Mouse (Mus musculus): Measurements from ENCODE around the gene Rabggtb. TPM values are rescaled to one million over a fixed set of nuclear protein-coding genes. Genes with fewer than 3 reads are reported as not detected.
"Not testable (repeated sequence)": the region's sequence is repeated elsewhere in the genome, so short reads cannot be mapped to it uniquely, and the experiment has no call there.

The Rabggtb gene
- polyA plus RNA-seq, 1 experiment from 2014 or later, result 62.2 TPM

DNA sequence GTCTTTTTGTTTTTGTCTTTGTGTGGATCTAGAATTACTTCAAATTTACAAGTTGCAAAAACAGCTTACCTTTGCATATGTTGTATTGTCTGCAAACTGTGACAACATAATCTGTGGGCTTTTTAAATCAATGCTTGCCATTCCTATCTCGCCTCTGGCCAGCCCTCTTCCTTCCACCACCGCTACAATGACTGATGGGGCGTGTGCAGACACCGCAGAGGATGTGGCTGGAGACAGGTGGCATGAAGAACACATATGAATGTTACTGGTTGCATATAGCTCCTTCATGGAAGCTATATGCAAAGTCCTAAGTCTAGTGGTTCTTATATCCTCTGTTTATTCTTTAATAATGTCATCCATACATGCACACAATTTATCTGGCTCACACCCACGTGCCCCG is 15.6 kb downstream of the Rabggtb start:
- no peak overlapping the region for H3K27ac ChIP-seq
- H3K4me3 ChIP-seq, result no peak overlapping the region
- H3K4me1 ChIP-seq, result peaks cover 23% of the 10 kb centered on the region
- H3K9ac ChIP-seq, result no peak overlapping the region
- H3K36me3 ChIP-seq, result no peaks in the 10 kb centered on the region
- no peaks in the 10 kb centered on the region for H3K9me3 ChIP-seq (replicated peaks)
- 0 out of 2 replicates have a peak, but pooled peaks cover 8% of the 10 kb centered on the region for H3K27me3 ChIP-seq (replicated peaks)
- 23% methylated on average over 6 of the region's 6 CpGs for WGBS (ENCODE audit: insufficient replicate concordance)
- no peak for ATAC-seq
- no peak overlapping the region for H3K4me2 ChIP-seq

GRCm38 (mm10) chr3:153895454-153895853 is 17.4 kb downstream of the Rabggtb start:
- H3K9me3 ChIP-seq (replicated peaks), result no peaks in the 10 kb centered on the region
- ATAC-seq, result no peak
- 35% methylated on average over 3 of the region's 3 CpGs for WGBS (ENCODE audit: insufficient replicate concordance)
- H3K9ac ChIP-seq, result no peak overlapping the region
- H3K4me3 ChIP-seq, result no peak overlapping the region
- peaks cover 12% of the 10 kb centered on the region for H3K4me1 ChIP-seq
- no peak overlapping the region for H3K4me2 ChIP-seq
- H3K27ac ChIP-seq, result no peak overlapping the region
- H3K36me3 ChIP-seq, result no peaks in the 10 kb centered on the region
- H3K27me3 ChIP-seq (replicated peaks), result 0 out of 2 replicates have a peak, but pooled peaks cover 8% of the 10 kb centered on the region

GRCm38 (mm10) chr3:153889188-153889781 is 23.5 kb downstream of the Rabggtb start:
- Histone ChIP-seq H3K4me2 (no peak overlapping the region), H3K27me3 (replicated peaks) (peaks cover 3% of the 10 kb centered on the region; the same call in 1 of the 2 replicates), H3K27ac (no peak overlapping the region), H3K4me1 (peaks cover 33% of the 10 kb centered on the region), H3K36me3 (no peaks in the 10 kb centered on the region), H3K9ac (no peak overlapping the region), H3K9me3 (replicated peaks) (no peaks in the 10 kb centered on the region), H3K4me3 (no peak overlapping the region)
- ATAC-seq, result no peak
- WGBS (ENCODE audit: insufficient replicate concordance), result 50% methylated on average over 8 of the region's 8 CpGs

- peak; percentile 92 for ATAC-seq
- Histone ChIP-seq H3K4me3 (no peak overlapping the region), H3K9ac (no peak overlapping the region), H3K27me3 (replicated peaks) (peaks cover under 1% of the 10 kb centered on the region; the same call in 1 of the 2 replicates), H3K4me1 (peaks cover 25% of the 10 kb centered on the region), H3K27ac (peak overlapping the region; percentile 42; the same call in 1 of the 2 replicates), H3K36me3 (no peaks in the 10 kb centered on the region), H3K9me3 (replicated peaks) (no peaks in the 10 kb centered on the region), H3K4me2 (peak overlapping the region; percentile 36)
- WGBS (ENCODE audit: insufficient replicate concordance), result 33% methylated on average over 6 of the region's 6 CpGs
Observed at GRCm38 (mm10) chr3:153888141-153888540, 24.7 kb downstream of the Rabggtb start.

GRCm38 (mm10) chr3:153886296-153886695 is 26.5 kb downstream of the Rabggtb start:
- Histone ChIP-seq H3K4me2 (no peak overlapping the region), H3K4me1 (peaks cover 25% of the 10 kb centered on the region), H3K27me3 (replicated peaks) (peaks cover 5% of the 10 kb centered on the region; the same call in 1 of the 2 replicates), H3K36me3 (no peaks in the 10 kb centered on the region), H3K9me3 (replicated peaks) (no peaks in the 10 kb centered on the region), H3K4me3 (no peak overlapping the region), H3K9ac (no peak overlapping the region), H3K27ac (no peak overlapping the region)
- no peak for ATAC-seq

DNA sequence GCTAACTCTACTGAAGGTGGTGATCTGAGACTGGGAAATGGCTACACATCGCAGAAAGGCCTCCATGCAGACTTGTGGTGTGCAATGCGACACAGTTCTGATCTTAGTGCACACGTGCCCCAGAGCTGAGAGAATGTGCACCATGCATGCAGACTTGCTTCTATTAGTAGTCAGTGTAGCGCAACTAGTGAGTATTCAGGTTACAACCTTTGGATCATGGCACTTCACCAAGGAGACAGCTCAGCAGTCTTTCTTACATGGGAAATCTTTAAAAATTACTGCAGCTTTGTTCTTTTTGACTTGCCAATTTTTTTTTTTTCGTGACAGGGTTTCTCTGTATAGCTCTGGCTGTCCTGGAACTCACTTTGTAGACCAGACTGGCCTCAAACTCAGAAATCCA is 41.4 kb downstream of the Rabggtb start:
- Histone ChIP-seq H3K4me3 (no peak overlapping the region), H3K27ac (no peak overlapping the region), H3K4me2 (no peak overlapping the region), H3K9me3 (replicated peaks) (no peaks in the 10 kb centered on the region), H3K36me3 (no peaks in the 10 kb centered on the region), H3K9ac (no peak overlapping the region), H3K27me3 (replicated peaks) (0 out of 2 replicates have a peak, but pooled peaks cover 10% of the 10 kb centered on the region), H3K4me1 (no peaks in the 10 kb centered on the region)
- ATAC-seq, result no peak
- 66% methylated on average over 5 of the region's 5 CpGs for WGBS (ENCODE audit: insufficient replicate concordance)

DNA sequence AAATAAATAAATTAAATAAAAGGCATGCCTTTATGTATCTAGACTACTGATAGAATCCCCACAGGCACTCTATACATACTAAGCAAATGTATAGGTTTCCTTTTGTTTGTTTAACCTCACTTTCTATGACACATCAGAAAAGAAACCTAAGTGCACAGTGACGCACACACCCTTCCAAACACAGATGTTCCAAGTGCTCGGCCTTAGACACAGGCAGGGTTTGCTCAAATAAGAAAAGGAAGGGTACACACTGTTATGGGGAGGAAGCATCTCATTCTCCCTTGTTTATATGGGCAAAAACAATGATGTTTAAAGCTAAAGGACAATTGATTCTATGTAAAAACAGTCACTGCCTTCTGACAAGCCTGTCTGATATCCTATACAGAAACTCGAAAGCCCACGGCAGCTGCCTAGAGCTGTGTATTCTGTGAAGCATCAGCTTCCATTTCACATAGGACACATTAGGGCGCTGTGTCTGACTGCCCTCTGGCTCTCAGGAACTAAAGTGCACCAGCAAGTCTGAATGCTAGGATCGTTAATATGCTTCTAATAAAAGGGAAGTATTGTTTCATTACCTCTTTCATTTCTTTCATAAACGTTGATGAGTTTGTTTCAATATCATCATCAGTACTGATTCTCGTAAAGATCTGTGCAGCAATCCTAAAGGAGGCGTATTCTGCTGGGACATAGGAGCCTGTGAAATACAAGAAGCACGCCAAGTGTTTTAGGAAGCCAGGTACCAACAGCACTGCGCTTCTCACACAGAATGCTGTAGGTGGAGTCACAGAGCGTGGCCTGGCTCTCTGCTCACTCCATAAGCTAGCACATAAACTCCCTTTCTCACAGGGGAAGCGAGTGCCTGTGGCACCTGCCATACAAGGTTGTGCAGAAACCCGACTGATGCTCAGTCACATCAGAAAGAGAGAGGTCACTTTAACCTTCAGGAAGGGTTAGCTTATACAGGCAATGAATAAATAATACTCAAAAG is 45.4 kb downstream of the Rabggtb start:
- no peaks in the 10 kb centered on the region for H3K27me3 ChIP-seq (replicated peaks)
- no peak overlapping the region for H3K4me2 ChIP-seq
- ATAC-seq, result no peak
- no peak overlapping the region for H3K4me3 ChIP-seq
- H3K4me1 ChIP-seq, result peaks cover 6% of the 10 kb centered on the region
- no peak overlapping the region for H3K27ac ChIP-seq
- 72% methylated on average over 14 of the region's 14 CpGs for WGBS (ENCODE audit: insufficient replicate concordance)
- H3K9me3 ChIP-seq (replicated peaks), result no peaks in the 10 kb centered on the region
- no peak overlapping the region for H3K9ac ChIP-seq
- no peaks in the 10 kb centered on the region for H3K36me3 ChIP-seq

DNA sequence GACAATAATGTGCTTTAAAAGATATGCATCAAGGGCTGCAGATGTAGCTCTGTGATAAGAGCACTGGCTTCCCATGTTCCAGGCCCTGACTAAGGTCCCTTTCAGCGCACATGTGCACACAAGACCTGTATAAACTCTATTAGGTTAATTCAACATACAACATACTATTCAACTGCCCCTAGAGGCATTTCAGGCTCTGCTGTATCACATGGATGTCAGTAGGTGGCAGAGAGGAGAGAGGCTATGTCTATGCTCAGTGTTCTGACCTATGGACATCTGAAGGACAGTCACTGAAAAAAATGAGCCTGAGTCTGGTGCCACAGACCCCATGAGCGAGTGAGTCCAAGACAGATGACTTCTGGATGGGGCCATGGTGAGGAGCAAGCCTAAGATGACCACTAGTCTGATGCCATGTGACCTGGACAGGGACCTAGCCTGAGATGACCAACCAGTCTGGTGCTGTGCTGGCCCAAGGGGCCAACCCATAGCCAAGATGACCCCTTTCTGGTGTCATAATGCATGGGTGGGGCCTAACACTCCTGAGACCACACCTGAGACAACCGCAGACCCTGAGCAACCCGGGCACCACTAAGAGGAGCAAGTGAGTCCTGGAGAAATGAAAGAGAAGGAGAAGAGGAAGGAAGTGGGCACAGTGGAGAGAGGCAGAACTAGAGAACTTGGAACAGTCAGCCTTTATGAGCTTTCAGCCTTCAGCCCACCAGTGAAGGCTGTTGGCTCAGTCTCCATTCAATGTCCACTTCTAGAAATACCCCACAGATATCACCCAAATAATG is 48.0 kb downstream of the Rabggtb start:
- ATAC-seq, result peak; percentile 38
- Histone ChIP-seq H3K9me3 (replicated peaks) (no peaks in the 10 kb centered on the region), H3K36me3 (no peaks in the 10 kb centered on the region), H3K27me3 (replicated peaks) (no peaks in the 10 kb centered on the region), H3K4me2 (no peak overlapping the region), H3K4me1 (peaks cover 18% of the 10 kb centered on the region), H3K4me3 (no peak overlapping the region), H3K27ac (no peak overlapping the region), H3K9ac (no peak overlapping the region)
- WGBS (ENCODE audit: insufficient replicate concordance), result 61% methylated on average over 4 of the region's 4 CpGs

DNA sequence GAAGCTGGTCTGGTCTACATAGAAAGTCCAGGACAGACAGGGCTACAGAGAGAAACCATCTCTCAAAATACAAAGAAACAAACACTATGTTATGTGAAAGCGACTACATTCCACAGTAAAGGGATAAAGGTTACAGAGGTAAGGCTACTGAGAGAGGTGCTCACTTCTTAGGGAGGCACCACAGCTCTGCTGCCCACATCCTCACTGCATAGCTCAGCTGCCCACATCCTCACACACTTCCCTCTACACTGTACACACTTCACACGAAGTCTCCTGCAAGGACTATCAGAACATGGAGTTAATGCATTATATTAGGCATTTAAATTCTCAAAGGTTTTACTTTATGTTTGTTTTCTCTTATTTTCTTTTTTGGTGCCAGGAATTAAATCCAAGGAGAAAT is 49.0 kb downstream of the Rabggtb start:
- Histone ChIP-seq H3K9me3 (replicated peaks) (no peaks in the 10 kb centered on the region), H3K36me3 (no peaks in the 10 kb centered on the region), H3K4me2 (no peak overlapping the region), H3K4me1 (peaks cover 28% of the 10 kb centered on the region), H3K27ac (no peak overlapping the region), H3K27me3 (replicated peaks) (no peaks in the 10 kb centered on the region), H3K9ac (no peak overlapping the region), H3K4me3 (no peak overlapping the region)
- no peak for ATAC-seq
- 52% methylated on average over 2 of the region's 2 CpGs for WGBS (ENCODE audit: insufficient replicate concordance)

GRCm38 (mm10) chr3:153860392-153860791 is 52.4 kb downstream of the Rabggtb start:
- WGBS (ENCODE audit: insufficient replicate concordance), result 54% methylated on average over 8 of the region's 8 CpGs
- H3K4me3 ChIP-seq; H3K4me2 ChIP-seq; H3K36me3 ChIP-seq; H3K9me3 ChIP-seq (replicated peaks); H3K27me3 ChIP-seq (replicated peaks); H3K9ac ChIP-seq: not testable (repeated sequence)
- ATAC-seq, result peak; percentile 88
- peaks cover 37% of the 10 kb centered on the region for H3K4me1 ChIP-seq
- peak overlapping the region; percentile 73 for H3K27ac ChIP-seq

DNA sequence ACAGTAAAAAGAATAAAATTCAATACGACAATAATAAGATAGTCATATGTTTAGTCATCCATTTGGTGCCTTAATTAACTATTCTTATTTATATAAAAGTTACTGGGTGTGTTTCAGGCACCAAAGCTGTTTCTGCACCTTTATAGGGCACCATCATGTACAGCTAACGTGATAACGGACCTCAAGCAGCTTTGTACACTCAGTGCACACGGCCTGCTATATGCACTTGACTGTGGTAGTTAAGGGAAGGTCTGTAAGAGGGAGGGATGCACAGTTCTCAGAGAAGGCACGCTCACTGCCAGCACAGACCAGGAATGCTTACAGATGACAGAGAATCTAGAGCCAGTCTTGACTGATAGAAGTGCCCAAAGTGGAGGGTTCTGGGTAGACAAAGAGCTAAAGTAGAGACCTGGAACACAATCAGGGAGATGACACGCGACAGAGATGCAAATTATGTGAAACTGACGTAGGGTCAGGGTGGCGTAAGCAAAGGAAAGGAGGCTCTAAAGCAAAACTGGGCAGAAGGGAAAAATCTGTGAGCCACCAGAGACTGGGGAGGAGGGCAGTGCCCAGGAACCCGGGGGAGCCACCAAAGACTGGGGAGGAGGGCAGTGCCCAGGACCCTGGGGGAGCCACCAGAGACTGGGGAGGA is 54.3 kb downstream of the Rabggtb start:
- WGBS (ENCODE audit: insufficient replicate concordance), result 74% methylated on average over 10 of the region's 10 CpGs
- no peak overlapping the region for H3K4me2 ChIP-seq
- H3K9ac ChIP-seq, result peak overlapping the region; percentile 2; the same call in 1 of the 2 replicates
- ATAC-seq, result peak; percentile 58
- no peaks in the 10 kb centered on the region for H3K9me3 ChIP-seq (replicated peaks)
- peaks cover 45% of the 10 kb centered on the region for H3K4me1 ChIP-seq
- no peak overlapping the region for H3K4me3 ChIP-seq
- no peak overlapping the region; the same call in none of the 2 replicates for H3K27ac ChIP-seq
- peaks cover 4% of the 10 kb centered on the region; the same call in 1 of the 2 replicates for H3K36me3 ChIP-seq
- no peaks in the 10 kb centered on the region for H3K27me3 ChIP-seq (replicated peaks)

Measured in liver, embryonic 12.5 days (tissue).